Mouse (Mus musculus) lung, postnatal 0 days (tissue): ENCODE measurements around the gene Miox. TPM values are rescaled to one million over a fixed set of nuclear protein-coding genes. Genes with fewer than 3 reads are reported as not detected.

Experiments used
- ATAC-seq: fragments of 200-750 bp; cut with Nextera tagmentation; 2 replicates; pipeline ENCODE4 v1.8.0; 2017; ENCODE audit warnings: moderate library complexity
- DNase-seq: peaks from one replicate; pipeline ENCODE4 v3.0.0-alpha.2; 2016; ENCODE audit warnings: low spot score
- H3K27ac ChIP-seq: fragments of 300-500 bp; sonication (generic); 2 replicates; pipeline ENCODE4 v1.5.1; 2014; ENCODE audit warnings: antibody characterized with exemption, mild to moderate bottlenecking, low read length, mixed read lengths
- H3K27me3 ChIP-seq: fragments of 300-500 bp; sonication (generic); replicated peaks from 2 replicates; pipeline ENCODE4 v1.6.1; 2014; ENCODE audit warnings: low read length, mixed read lengths; ENCODE audit not compliant: insufficient read depth
- H3K36me3 ChIP-seq: fragments of 300-500 bp; sonication (generic); 2 replicates; pipeline ENCODE4 v1.6.1; 2014; ENCODE audit warnings: low read length, mixed read lengths; ENCODE audit not compliant: insufficient read depth
- H3K4me1 ChIP-seq: fragments of 300-500 bp; sonication (generic); 2 replicates; pipeline ENCODE4 v1.6.1; 2014; ENCODE audit warnings: antibody characterized with exemption, low read depth, low read length, mixed read lengths; ENCODE audit not compliant: insufficient read depth
- H3K4me2 ChIP-seq: fragments of 300-500 bp; sonication (generic); replicated peaks from 2 replicates; pipeline ENCODE4 v1.6.1; 2014; ENCODE audit warnings: low read depth, mild to moderate bottlenecking, low read length, moderate library complexity, mixed read lengths
- H3K4me3 ChIP-seq: fragments of 300-500 bp; sonication (generic); 2 replicates; pipeline ENCODE4 v1.5.1; 2014; ENCODE audit warnings: low read depth, low read length
- H3K9ac ChIP-seq: fragments of 300-500 bp; sonication (generic); replicated peaks from 2 replicates; pipeline ENCODE4 v1.6.1; 2014; ENCODE audit warnings: low read depth, mild to moderate bottlenecking
- H3K9me3 ChIP-seq: fragments of 300-500 bp; sonication (generic); 2 replicates; pipeline ENCODE4 v1.6.1; 2016; ENCODE audit warnings: low read length, mixed read lengths
- CTCF ChIP-seq: IDR thresholded peaks from 2 replicates; pipeline ENCODE4 v1.5.1; 2016; ENCODE audit warnings: antibody characterized with exemption, mild to moderate bottlenecking
- EP300 ChIP-seq: IDR thresholded peaks from 2 replicates; pipeline ENCODE4 v1.6.1; 2016; ENCODE audit warnings: antibody characterized with exemption, mild to moderate bottlenecking, control low read depth
- WGBS: fragments of 180-500 bp; shearing (Covaris S2); extraction: QIAGEN DNeasy Blood & Tissue Kit; methylation state at CpG from one replicate; pipeline ENCODE4 v1.1.7; 2014; 5-methylcytosine and 5-hydroxymethylcytosine counted together
- polyA plus RNA-seq: library from polyadenylated mRNA; unstranded; fragments of >200 nt; fragmentation: Nextera tagmentation; extraction: Ambion mirVana; gene quantifications from 2 replicates; pipeline ENCODE4 v1.2.1, GENCODE M21; 2015

The Miox gene
- polyA plus RNA-seq, 1 experiment from 2014 or later: not detected

GRCm38 (mm10) chr15:89289455-89289854 lies 44.7 kb upstream of the Miox start:
- Histone ChIP-seq H3K4me3 (no peak overlapping the region), H3K4me2 (no peak overlapping the region), H3K9me3 (no peaks in the 10 kb centered on the region), H3K4me1 (no peaks in the 10 kb centered on the region), H3K27ac (no peak overlapping the region), H3K27me3 (no peaks in the 10 kb centered on the region), H3K36me3 (peaks cover 48% of the 10 kb centered on the region), H3K9ac (no peak overlapping the region)
- no peak for DNase-seq
- ATAC-seq: no peak
- TF ChIP-seq CTCF (no peak), EP300 (no peak)
- WGBS: 94% methylated on average over 11 of the region's 11 CpGs

- no peak overlapping the region for H3K9ac ChIP-seq
- ATAC-seq (no peak), DNase-seq (no peak)
- H3K27ac ChIP-seq: no peak overlapping the region
- H3K36me3 ChIP-seq: peaks cover 55% of the 10 kb centered on the region
- no peaks in the 10 kb centered on the region for H3K27me3 ChIP-seq
- no peaks in the 10 kb centered on the region; the same call in 1 of the 2 replicates for H3K4me1 ChIP-seq
- TF ChIP-seq CTCF: no peak
- TF ChIP-seq EP300: no peak
- H3K4me2 ChIP-seq: no peak overlapping the region
- 70% methylated on average over 3 of the region's 3 CpGs for WGBS
- no peaks in the 10 kb centered on the region for H3K9me3 ChIP-seq
- no peak overlapping the region for H3K4me3 ChIP-seq
Observed at GRCm38 (mm10) chr15:89291521-89291920, 42.7 kb upstream of the Miox start.

- TF ChIP-seq CTCF: no peak
- no peak for TF ChIP-seq EP300
- Histone ChIP-seq H3K27ac (no peak overlapping the region), H3K4me3 (no peak overlapping the region), H3K4me1 (no peaks in the 10 kb centered on the region; the same call in 1 of the 2 replicates), H3K36me3 (peaks cover 53% of the 10 kb centered on the region), H3K9me3 (no peaks in the 10 kb centered on the region), H3K27me3 (no peaks in the 10 kb centered on the region), H3K4me2 (no peak overlapping the region), H3K9ac (no peak overlapping the region)
- no peak for ATAC-seq
- no peak for DNase-seq
- 20% methylated on average over 2 of the region's 2 CpGs for WGBS
Observed at GRCm38 (mm10) chr15:89292795-89293194, 41.4 kb upstream of the Miox start.

- WGBS: 91% methylated on average over 10 of the region's 10 CpGs
- Histone ChIP-seq H3K27ac (no peak overlapping the region), H3K4me1 (no peaks in the 10 kb centered on the region; the same call in 1 of the 2 replicates), H3K4me3 (no peak overlapping the region), H3K4me2 (no peak overlapping the region), H3K36me3 (peaks cover 55% of the 10 kb centered on the region), H3K27me3 (no peaks in the 10 kb centered on the region), H3K9me3 (no peaks in the 10 kb centered on the region), H3K9ac (no peak overlapping the region)
- no peak for TF ChIP-seq CTCF
- TF ChIP-seq EP300: no peak
- no peak for ATAC-seq
- DNase-seq: no peak
Observed at GRCm38 (mm10) chr15:89293778-89294177, 40.4 kb upstream of the Miox start.

- Histone ChIP-seq H3K4me1 (no peaks in the 10 kb centered on the region; the same call in 1 of the 2 replicates), H3K27me3 (no peaks in the 10 kb centered on the region), H3K4me2 (no peak overlapping the region), H3K36me3 (peaks cover 54% of the 10 kb centered on the region), H3K9me3 (no peaks in the 10 kb centered on the region), H3K4me3 (no peak overlapping the region), H3K9ac (no peak overlapping the region), H3K27ac (no peak overlapping the region)
- WGBS: 58% methylated on average over 8 of the region's 8 CpGs
- no peak for TF ChIP-seq CTCF
- TF ChIP-seq EP300: no peak
- ATAC-seq (peak; percentile 56), DNase-seq (no peak)
Observed at GRCm38 (mm10) chr15:89295580-89296165, 38.5 kb upstream of the Miox start.

GRCm38 (mm10) chr15:89296465-89296864 lies 37.7 kb upstream of the Miox start:
- Histone ChIP-seq H3K4me3 (no peak overlapping the region), H3K4me2 (no peak overlapping the region), H3K27ac (no peak overlapping the region), H3K9ac (no peak overlapping the region), H3K36me3 (peaks cover 51% of the 10 kb centered on the region), H3K4me1 (no peaks in the 10 kb centered on the region; the same call in 1 of the 2 replicates), H3K27me3 (no peaks in the 10 kb centered on the region), H3K9me3 (no peaks in the 10 kb centered on the region)
- DNase-seq (peak; percentile 61), ATAC-seq (peak; percentile 62)
- TF ChIP-seq EP300 (no peak), CTCF (no peak)
- WGBS: 42% methylated on average over 1 of the region's 1 CpGs

GRCm38 (mm10) chr15:89297695-89298094 lies 36.5 kb upstream of the Miox start:
- no peak overlapping the region for H3K9ac ChIP-seq
- ATAC-seq (no peak), DNase-seq (no peak)
- no peaks in the 10 kb centered on the region for H3K9me3 ChIP-seq
- peaks cover 56% of the 10 kb centered on the region for H3K36me3 ChIP-seq
- H3K27me3 ChIP-seq: no peaks in the 10 kb centered on the region
- H3K4me2 ChIP-seq: no peak overlapping the region
- 100% methylated on average over 2 of the region's 2 CpGs for WGBS
- no peak for TF ChIP-seq CTCF
- no peak for TF ChIP-seq EP300
- no peaks in the 10 kb centered on the region; the same call in 1 of the 2 replicates for H3K4me1 ChIP-seq
- H3K27ac ChIP-seq: no peak overlapping the region
- H3K4me3 ChIP-seq: no peak overlapping the region
